Mouse (Mus musculus): ENCODE measurements around the gene Fli1.

Gene Fli1

DNA sequence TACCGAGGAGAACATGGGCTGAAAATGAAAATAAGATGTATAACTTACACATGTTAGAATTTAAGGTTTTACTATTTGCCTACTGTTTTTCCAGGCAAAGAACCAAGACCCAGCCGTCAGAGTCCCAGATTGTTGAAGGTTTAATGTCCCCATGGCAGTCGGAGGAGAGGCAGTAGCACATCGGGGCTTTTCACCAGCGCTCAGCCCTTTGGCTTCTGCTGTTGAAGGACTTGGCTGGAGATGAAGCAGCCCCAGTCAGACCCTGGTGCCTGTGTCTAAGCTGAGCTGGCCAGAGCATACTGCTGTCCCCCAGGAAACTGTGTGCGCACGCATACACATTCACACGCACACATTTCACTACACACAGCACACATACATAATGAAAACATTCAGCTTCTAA is 75.2 kb downstream of the Fli1 start:
- 58% methylated on average over 8 of the region's 8 CpGs for WGBS

GRCm38 (mm10) chr9:32466861-32467260 is 75.8 kb downstream of the Fli1 start:
- 84% methylated on average over 8 of the region's 8 CpGs for WGBS

DNA sequence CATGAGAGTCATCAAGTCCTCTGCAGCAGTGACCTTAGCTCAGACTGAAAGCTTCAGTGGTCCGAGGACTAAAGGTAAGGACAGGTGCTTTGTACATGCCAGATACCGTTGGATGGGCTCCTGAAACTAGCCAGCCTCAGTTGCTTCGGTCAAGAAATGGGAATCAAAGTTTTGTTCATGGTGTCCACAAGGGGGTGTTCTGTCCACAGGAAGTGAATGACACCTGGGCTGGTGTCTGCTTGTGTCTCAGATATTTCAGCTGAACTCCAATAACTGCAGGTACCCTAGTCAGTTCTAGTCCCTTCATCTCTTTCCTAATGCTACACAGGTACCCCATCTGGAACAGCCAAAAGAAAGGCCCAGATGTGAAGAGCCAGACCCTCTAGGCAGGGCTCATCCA is 86.0 kb downstream of the Fli1 start:
- 98% methylated on average over 3 of the region's 3 CpGs for WGBS

- 65% methylated on average over 7 of the region's 7 CpGs for WGBS
Measured at GRCm38 (mm10) chr9:32450161-32450560, 92.5 kb downstream of the Fli1 start.

- 96% methylated on average over 5 of the region's 5 CpGs for WGBS
Measured at GRCm38 (mm10) chr9:32448766-32449165, 93.9 kb downstream of the Fli1 start.

GRCm38 (mm10) chr9:32445789-32446188 is 96.9 kb downstream of the Fli1 start:
- WGBS = 68% methylated on average over 3 of the region's 3 CpGs

DNA sequence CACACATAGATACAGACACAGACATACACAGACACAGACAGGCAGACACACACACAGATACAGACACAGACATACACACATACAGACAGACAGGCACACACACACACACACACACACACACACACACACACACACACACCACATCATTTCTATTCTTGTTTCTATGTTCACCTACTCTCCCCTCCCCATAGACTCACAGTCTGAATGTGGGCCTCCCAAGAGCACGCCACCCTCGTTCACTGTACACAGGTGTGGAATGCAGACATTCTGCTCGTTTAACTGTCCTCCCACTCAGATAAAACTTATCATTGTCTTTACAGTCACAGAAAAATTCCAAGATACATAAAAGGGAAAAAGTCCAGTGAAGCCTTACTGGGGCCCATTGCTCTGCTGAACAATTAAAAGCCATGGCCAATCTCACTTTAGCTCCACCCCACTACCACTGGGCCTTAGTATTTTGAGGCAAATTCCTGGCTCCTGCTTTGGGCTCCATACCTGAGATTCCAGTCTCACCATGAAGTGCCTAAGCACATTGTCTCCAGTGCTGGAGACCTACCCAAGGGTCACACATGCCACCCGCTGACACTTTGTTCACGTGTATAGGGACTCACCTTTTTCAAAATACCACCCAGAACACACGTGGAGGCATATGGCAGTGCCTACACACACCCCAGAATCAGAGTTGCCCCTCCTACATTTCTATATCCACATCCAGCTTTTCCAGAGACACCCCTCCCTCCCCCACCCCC is 98.0 kb downstream of the Fli1 start:
- 82% methylated on average over 6 of the region's 6 CpGs for WGBS

GRCm38 (mm10) chr9:32443817-32444216 is 98.8 kb downstream of the Fli1 start:
- WGBS = 63% methylated on average over 6 of the region's 6 CpGs

DNA sequence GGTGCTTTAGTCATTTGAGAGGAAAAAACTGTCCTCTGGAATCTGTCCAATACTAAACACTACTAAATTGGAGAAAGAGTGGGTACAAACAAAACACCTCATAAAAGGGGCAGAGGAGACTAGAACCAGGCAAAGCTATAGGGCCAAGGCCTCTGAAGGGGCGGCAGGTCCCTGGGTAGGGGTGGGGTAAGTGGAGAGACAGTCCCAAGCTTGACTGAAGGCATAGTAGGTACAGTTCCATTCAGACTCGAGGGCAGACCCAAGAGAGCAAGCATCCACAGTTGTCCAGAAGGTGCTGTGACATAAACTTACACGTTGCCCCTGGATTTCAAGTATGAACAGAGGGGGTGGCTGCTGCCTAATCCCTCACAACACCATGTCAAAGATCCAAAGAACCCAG is 99.5 kb downstream of the Fli1 start:
- WGBS = 91% methylated on average over 3 of the region's 3 CpGs

DNA sequence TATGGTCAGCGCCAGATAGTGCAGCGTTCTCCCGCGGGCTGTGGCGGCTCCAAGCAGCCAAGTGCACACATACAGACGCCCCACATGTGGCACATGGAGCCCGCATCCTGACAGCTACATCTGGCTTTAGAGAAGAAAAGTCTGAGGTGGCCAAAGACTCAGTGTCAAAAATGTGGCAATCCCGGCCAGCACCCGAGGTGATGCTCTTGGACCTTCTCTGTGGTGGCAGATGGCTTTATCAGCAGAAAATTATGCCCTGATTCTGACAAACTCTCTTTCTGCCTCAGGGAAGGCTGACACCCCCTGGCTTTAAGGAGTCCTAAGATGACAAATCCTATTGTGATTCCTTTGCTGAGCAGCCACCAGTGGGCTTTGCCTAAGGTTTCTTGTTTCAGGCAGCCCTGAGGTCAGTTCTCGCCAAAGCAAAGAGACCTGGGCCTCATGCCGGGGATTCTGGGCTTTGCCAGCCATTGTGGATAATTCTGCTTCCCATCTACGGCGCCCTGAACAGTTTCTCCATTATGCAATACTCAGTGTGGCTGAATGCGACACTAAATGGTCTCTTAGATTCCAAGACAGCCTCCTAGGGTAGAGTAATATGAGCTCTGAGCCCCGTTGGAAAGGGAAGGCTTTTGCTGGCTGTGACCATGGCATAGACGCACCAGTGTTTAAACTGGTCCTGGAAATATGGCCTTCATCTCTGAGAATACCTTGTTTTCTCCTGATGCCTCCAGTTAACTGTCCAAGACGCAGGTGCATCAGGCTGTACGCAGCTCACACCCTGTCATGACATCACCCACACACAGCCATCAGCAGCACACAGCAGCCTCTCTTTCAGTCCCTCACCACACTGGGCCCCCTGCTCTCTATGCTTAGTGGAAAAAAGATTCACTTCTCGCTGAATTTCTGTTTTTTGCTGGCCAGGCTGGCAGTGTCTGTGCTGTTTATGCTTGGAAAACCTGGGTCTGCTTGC is 108.1 kb downstream of the Fli1 start:
- 78% methylated on average over 19 of the region's 19 CpGs for WGBS

DNA sequence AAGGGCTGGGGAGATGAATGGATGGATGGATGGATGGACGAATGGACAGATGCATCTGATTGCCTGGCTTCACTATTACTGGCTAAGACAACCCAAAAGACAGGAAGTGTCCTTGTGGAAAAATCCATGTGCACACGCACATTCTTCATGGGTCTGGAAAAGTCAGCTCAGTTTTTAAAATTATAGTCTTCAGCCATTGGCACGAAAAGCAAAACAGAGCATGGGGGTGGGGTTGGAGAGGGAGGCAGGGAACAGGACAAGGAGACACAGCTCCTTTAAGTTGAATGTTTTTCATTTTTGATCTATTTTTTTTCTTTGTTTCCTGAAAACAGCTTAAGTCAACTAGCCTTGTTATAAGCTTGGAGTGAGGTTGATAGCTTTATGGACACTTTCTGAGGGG is 111.6 kb downstream of the Fli1 start:
- 86% methylated on average over 3 of the region's 3 CpGs for WGBS

GRCm38 (mm10) chr9:32425321-32425720 is 117.3 kb downstream of the Fli1 start:
- 85% methylated on average over 7 of the region's 7 CpGs for WGBS

- WGBS = 58% methylated on average over 8 of the region's 8 CpGs
Measured at GRCm38 (mm10) chr9:32417466-32418116, 125.1 kb downstream of the Fli1 start.

GRCm38 (mm10) chr9:32415952-32416351 is 126.7 kb downstream of the Fli1 start:
- WGBS = 92% methylated on average over 3 of the region's 3 CpGs

DNA sequence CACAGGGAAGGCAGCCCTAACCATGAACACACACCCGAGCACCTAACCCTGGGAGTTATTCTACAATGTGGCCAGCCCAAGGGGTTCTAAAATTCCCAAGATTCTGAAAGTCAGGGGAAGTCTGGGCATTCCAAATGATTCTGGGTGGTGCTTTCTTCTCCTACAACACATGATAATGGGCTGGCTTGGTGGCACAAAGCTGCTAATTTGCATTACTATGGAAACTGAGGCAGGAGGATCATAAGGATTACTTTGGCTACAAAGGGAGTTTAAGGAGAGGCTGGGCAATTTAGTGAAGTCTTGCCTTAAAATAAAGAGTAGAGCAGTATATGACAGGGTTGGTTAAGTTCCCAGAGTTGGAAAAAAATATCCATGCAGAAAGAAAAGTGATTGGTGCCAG is 127.7 kb downstream of the Fli1 start:
- 77% methylated on average over 1 of the region's 1 CpGs for WGBS

- WGBS = 76% methylated on average over 10 of the region's 10 CpGs
Measured at GRCm38 (mm10) chr9:32412836-32413580, 129.7 kb downstream of the Fli1 start.

- WGBS = 96% methylated on average over 5 of the region's 5 CpGs
Measured at GRCm38 (mm10) chr9:32411507-32411906, 131.2 kb downstream of the Fli1 start.

DNA sequence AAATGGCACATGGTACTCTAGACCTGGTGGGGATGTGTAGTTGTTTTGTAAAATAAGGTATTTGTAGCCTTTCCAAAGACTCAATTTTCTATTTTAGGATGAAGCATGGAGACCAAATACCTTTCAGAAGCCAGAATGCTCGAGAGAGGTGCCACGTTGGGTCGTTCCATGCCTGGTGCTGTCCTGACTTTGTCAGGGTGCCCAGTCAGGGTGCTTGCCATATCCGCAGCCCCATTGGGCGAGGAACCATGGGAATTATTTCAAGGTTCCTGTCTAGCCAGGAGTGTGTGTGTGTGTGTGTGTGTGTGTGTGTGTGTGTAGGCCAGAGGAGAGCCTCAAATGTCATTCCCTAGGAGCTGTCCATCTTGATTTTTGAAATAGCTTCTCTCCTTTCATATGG is 132.0 kb downstream of the Fli1 start:
- 96% methylated on average over 5 of the region's 5 CpGs for WGBS

- WGBS = 8% methylated on average over 47 of the region's 47 CpGs
Measured at GRCm38 (mm10) chr9:32409060-32409961, 133.3 kb downstream of the Fli1 start.

- 32% methylated on average over 8 of the region's 8 CpGs for WGBS
Measured at GRCm38 (mm10) chr9:32408730-32409059, 134.0 kb downstream of the Fli1 start.
